Mouse (Mus musculus): ENCODE measurements around the gene Raf1.

Gene Raf1

GRCm38 (mm10) chr6:115676452-115677128, at the start of gene Raf1:
Gene Raf1 (minus strand): TSS chr6:115676635.
- DNase-seq (ENCODE audit: low spot score), result peak; percentile 98

DNA sequence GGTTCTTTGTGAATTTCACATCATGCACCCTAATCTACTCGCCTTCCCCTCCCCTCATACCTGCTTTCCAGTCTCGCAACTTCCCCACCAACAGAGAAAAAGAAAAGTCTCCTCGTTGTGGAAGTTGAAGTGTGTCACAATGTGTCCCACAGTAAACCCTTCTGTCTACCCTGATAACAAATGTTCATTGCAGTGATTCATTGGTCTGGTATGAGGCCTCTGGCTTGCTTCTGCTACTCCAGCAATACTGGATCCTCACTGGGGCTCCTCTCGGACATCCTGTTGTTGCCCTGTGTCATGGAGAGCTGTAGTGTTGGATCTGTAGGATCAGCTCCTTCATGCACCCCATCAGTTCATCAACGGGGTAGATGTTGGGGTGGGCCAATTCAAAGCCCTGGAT, 45.8 kb upstream of the Raf1 start:
- DNase-seq (ENCODE audit: low spot score), result no peak

DNA sequence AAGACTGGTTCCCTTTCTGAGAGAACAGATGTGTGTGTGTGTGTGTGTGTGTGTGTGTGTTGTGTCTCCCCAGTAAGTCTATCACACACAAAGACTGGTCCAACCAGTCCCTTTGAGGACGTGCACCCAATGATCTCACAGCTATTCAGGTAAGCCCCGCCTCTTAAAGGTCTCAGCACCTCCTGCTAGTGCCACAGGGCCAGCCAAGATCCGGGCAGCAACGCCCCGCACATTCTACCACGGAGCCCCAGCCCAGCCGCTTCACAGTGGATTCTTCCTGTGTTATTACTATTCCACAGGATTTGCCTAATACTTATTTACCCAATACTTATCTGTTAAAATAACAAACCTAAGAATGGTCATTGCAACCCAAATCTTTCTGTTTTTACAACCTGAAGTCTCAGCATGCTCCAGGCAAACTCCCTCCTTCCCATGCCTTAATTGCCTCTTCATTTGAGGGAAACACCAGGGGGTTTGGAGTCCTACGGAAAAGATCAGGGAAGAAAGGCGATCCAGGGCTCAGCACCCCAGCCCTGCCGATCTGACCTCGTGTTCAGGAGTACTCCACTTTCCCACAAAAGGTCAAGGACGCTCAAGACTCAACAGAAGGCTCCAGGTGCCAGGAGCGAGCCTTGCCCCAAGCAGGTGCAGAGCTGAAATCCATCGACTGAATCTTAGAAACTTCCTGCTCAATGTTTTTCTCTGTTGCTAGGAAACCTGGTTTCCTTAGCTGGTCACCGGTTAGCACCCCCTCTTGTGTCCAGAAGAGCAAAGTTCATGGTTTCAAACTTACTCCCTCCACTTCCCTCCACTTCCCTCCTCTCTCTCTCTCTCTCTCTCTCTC, 41.5 kb upstream of the Raf1 start:
- DNase-seq (ENCODE audit: low spot score), result peak; percentile 18

DNA sequence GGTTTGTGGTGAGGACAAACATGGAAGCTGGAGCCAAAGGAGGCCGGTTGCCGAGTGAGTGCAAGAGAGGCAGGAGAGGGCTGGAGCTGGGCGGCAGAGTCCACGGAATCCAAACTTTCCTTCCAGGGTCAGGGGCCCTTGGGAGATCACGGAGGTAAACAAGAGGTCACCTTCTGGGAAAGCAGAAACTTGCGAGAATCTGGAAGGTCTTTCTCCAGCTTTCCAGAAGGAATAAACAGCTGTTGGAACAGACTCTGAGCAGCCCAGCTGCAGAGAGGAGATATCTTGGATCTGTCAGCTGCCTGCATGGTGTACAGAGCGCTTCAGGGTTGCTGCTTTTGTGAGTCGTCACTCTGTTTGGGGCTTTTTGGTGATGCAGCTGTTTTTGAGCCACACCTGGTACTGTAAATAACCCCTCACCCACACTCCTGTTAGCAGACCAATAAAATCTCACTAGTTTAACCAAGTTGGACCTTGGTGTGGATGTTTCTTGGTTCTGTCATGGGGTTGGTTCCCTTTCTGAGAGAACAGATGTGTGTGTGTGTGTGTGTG, 40.7 kb upstream of the Raf1 start:
- DNase-seq (ENCODE audit: low spot score), result peak; percentile 22

DNA sequence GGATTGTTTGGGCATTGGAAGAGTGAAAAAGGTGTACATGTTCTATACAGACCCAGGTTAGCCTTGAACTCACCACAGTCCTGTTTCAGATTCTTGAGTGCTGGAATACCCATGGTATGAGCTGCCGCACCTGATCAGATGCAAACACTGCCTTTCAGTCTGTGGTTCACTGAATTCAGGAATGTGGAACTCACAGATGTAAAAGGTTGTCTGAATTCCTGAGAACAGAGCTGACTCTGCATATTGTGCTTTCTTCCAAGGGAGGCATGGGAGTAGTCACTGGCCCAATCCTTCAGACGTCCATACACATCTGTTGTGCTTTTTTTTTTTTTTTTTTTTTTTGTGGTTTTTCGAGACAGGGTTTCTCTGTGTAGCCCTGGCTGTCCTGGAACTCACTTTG, 34.8 kb upstream of the Raf1 start:
- no peak for DNase-seq (ENCODE audit: low spot score)

DNA sequence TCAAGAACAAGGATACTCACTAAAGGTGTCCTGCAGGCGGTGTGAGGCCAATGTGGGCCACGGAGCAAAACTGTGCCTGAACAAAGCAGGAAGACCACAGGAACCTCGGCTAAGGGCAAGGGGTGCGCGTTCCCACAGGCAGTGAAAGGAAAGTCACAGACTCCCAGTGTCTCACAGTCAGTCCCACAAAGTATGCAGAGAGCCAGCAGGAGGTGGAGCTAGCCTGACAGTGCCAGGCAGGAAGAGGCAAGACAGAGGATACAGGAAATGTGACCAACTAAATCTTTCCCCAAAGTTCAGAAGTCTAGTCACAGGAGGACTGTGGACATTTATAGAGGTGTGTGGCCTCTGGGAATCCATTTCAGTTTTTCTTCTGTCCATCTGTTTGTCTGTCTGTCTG, 26.5 kb upstream of the Raf1 start:
- no peak for DNase-seq (ENCODE audit: low spot score)

DNA sequence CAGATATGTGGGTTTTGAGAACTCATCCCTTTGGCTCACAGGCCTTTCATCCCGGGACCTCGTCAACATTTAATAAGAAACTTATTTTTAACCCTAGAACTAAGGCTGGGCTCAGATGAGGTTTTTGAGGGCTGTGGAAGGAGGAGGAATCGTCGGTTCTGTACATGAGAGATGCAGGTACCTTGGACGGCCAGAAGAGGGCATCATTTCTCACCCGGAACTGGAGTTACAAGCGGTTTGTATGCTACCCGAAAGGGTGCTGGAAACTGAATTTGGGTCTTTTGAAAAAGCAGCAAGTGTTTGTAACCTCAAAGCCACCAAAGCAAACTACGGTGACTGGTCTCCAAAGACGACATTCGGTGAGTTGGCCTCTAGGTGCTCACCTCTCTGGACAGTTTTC, 24.9 kb upstream of the Raf1 start:
- no peak for DNase-seq (ENCODE audit: low spot score)

DNA sequence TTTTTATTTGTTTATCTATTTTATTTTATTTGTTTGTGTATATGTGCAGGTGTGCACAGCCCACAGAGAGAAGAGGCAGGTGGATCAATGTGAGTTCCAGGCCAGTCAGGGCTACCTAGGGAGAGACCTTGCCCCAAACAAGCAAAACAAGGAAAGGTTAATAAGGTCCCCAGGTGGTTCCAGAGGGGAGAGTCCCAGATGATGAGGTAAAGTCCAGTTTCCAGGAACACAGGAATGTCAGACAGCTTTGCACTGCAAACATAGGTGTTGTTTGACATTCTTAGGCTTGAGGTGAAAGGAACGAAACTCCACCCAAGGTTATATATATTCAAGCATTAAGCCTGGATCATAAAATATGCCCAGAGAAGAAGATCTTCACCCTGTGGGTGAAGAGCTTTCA, 24.3 kb upstream of the Raf1 start:
- DNase-seq (ENCODE audit: low spot score), result no peak

- DNase-seq (ENCODE audit: low spot score), result no peak
These were observed 22.3 kb upstream of the Raf1 start for GRCm38 (mm10) chr6:115698699-115699098.

DNA sequence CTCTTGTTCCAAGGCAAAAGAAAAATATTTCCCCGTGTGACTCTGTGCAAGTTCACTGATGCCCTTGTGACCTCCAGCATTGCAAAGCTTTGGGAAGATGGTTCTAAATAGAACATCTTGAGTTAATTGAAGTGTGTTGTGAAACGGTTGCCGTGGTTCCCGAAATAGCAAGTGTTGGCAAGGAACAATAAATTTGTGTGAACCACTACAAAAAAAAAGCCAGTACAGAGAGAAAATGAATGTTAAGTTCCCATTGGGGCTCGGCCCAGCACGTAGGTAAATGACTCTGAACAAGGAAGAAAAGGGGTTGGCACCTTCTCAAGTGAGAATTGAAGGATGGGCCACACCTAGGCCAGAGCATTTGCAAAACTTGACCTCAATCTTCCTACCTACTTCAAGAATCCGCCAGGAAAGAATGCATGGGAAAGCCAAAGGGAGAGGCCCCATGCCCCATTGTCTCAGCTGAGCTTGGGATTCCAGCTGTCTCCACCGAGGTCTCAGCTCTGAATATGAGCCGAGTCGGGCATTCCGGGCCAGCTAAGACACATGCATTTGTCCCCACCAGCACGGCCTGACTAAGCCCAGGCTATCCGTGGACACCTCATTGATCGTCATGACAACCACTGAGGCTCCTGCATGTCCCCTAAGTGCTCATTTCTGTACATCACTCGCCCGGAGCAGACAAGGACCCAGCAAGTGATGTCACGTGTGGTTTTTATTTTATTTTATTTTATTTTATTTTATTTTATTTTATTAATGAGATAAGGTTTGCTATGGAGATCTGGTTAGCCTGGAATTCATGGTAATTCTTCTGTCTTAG, 21.5 kb upstream of the Raf1 start:
- DNase-seq (ENCODE audit: low spot score), result no peak

- DNase-seq (ENCODE audit: low spot score), result no peak
These were observed 20.3 kb upstream of the Raf1 start for GRCm38 (mm10) chr6:115696707-115697215.

GRCm38 (mm10) chr6:115695124-115695523, 18.7 kb upstream of the Raf1 start:
- no peak for DNase-seq (ENCODE audit: low spot score)

GRCm38 (mm10) chr6:115694441-115694842, 18.0 kb upstream of the Raf1 start:
- no peak for DNase-seq (ENCODE audit: low spot score)

- DNase-seq (ENCODE audit: low spot score), result no peak
These were observed 16.7 kb upstream of the Raf1 start for GRCm38 (mm10) chr6:115692963-115693730.

- DNase-seq (ENCODE audit: low spot score), result no peak
These were observed 15.9 kb upstream of the Raf1 start for GRCm38 (mm10) chr6:115692163-115692950.

- no peak for DNase-seq (ENCODE audit: low spot score)
These were observed 13.7 kb upstream of the Raf1 start for GRCm38 (mm10) chr6:115690105-115690504.

DNA sequence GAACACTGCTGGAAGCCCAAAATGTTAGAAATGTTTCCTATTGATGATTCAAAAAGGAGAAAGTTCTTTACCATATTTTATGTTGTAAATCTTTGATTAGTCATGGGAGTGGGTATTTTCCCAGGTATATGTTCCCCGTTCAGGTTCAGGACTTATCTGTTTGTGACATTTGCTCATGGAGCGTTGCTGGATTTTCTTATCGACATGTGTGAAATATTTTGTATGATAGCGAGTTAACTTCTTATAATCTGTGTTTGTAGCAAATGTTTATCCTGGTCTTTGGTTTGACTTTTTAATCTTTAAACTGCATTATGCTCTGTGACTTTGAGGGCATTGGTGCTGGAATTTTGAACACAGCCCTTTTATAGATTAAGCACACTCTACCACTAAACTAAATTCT, 12.2 kb upstream of the Raf1 start:
- no peak for DNase-seq (ENCODE audit: low spot score)

DNA sequence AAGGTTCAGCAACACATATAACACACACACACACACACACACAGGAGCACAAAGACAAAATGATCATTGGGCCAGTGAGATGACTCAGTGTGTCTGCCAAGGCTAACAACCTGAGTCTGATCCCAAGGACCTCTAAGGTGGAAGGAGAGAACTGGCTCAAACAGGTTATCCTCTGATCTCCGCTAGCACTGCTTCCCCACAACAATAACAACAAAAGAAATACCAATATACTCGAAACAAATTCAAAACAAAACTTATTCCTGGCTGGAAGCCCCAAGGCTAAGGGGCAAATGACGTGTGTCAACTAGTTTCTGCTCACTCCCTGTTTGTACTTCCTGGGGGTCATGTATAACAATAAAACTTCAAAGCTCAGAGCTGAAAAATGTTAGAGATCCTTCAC, 11.3 kb upstream of the Raf1 start:
- DNase-seq (ENCODE audit: low spot score), result no peak

DNA sequence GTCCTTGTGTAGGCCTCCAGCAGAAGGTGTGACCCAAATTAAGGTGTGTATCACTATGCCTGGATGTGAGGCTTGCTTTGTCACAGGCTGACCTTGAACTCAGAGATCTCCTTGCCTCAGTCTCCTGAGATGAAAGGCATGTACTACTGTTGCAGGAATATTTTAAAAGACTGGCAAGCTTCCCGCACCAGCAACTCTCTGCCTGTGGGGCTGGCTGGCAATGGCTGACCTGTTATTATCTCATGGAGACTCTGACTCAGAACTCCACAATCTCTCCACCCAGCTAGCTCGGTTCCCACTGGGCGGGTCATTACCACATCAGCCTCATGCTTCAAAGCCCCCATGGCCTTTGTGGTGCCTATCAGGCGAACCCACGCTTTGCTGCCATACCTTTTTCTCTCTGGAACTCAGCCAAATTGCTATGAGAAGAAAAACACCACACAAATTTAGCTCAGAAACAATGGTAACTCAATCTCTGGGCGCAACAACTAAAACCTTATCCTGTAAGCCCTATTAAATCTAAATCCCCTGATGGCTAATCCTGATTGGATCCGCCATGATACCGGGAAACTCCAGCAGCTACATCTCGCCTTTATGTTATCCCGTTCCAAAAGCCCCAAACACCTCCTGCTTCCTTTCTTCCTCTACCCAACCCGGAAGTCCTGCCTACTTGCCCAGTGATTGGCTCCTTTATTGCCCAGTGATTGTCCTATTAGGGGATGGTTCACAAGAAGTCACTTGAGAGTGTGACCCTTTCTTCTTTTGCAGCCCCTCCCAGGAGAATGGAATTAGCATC, 8.6 kb upstream of the Raf1 start:
- peak; percentile 24 for DNase-seq (ENCODE audit: low spot score)

- DNase-seq (ENCODE audit: low spot score), result no peak
These were observed 7.8 kb upstream of the Raf1 start for GRCm38 (mm10) chr6:115684271-115684670.

Measured in MN1 (cell line).